Mouse (Mus musculus) testis, adult 2 months (tissue): Measurements from ENCODE around the gene Acot3.

Experiments used
- CTCF ChIP-seq: fragments of 200-500 bp; IDR thresholded peaks from 2 replicates; pipeline ENCODE4 v1.5.1; 2012; ENCODE audit warnings: low read depth, mild to moderate bottlenecking, inconsistent platforms, low read length, moderate library complexity; ENCODE audit not compliant: control insufficient read depth, insufficient read depth, insufficient replicate concordance
- POLR2A ChIP-seq: fragments of 200-500 bp; IDR thresholded peaks from 2 replicates; pipeline ENCODE4 v1.6.1; 2012; ENCODE audit warnings: low read depth, mild to moderate bottlenecking, inconsistent platforms, low read length, moderate library complexity; ENCODE audit not compliant: control insufficient read depth

GRCm38 (mm10) chr12:84063228-84063627 is 11.3 kb downstream of the Acot3 start:
- TF ChIP-seq POLR2A (no peak), CTCF (peak; percentile 71; the same call in 1 of the 2 replicates)
